In genomic region chr3:122907841-122908240, GRCm38 (mm10) we compare ENCODE assay signal across 44 mouse cellular contexts. TPM values are rescaled to one million over a fixed set of nuclear protein-coding genes. Genes with fewer than 3 reads are reported as not detected.
"Had no signal": no experiment of that assay in that cellular context is flagged by ENCODE, and none has a peak within 500 bp of the region (broad histone marks: within the 10 kb centered on the region; RNA-seq: fewer than 3 reads in every experiment).

No protein-coding gene starts in this region.

- H3K9me3 ChIP-seq: heart, embryonic 15.5 days; hindbrain, embryonic 13.5 days; kidney, embryonic 15.5 days; limb, embryonic 13.5 days; limb, embryonic 15.5 days; liver, embryonic 12.5 days had no signal

- H3K4me2 ChIP-seq: heart, embryonic 11.5 days; heart, embryonic 13.5 days; heart, embryonic 15.5 days; hindbrain, embryonic 13.5 days; kidney, embryonic 15.5 days; limb, embryonic 13.5 days; limb, embryonic 15.5 days; liver, embryonic 12.5 days had no signal

- H3K27me3 ChIP-seq: heart, embryonic 13.5 days; heart, embryonic 15.5 days; hindbrain, embryonic 13.5 days; kidney, embryonic 15.5 days; limb, embryonic 13.5 days; limb, embryonic 15.5 days; liver, embryonic 12.5 days had no signal

- H3K4me3 ChIP-seq: gastrocnemius, adult 2 months; heart, embryonic 13.5 days; heart, embryonic 15.5 days; hindbrain, embryonic 13.5 days; kidney, embryonic 15.5 days; limb, embryonic 13.5 days; limb, embryonic 15.5 days; liver, embryonic 12.5 days had no signal

- DNase-seq: gastrocnemius, adult 2 months; gastrocnemius, postnatal 10 days; gastrocnemius, postnatal 25 days; heart, adult 18-20 months; heart, postnatal 14 days; heart, postnatal 36 days; kidney, adult 11 months; kidney, adult 2 months; kidney, adult 9 months; kidney, postnatal 14 days; kidney, postnatal 36 days; layer of hippocampus, adult 9-11 months; layer of hippocampus, postnatal 36 days; left cerebral cortex, postnatal 4 days had no signal

- H3K9ac ChIP-seq: heart, embryonic 13.5 days; heart, embryonic 15.5 days; hindbrain, embryonic 13.5 days; kidney, embryonic 15.5 days; limb, embryonic 13.5 days; limb, embryonic 15.5 days; liver, embryonic 12.5 days; liver, embryonic 14.5 days had no signal

- H3K36me3 ChIP-seq: heart, embryonic 13.5 days; heart, embryonic 15.5 days; hindbrain, embryonic 13.5 days; kidney, embryonic 15.5 days; limb, embryonic 13.5 days; limb, embryonic 15.5 days; liver, embryonic 12.5 days had no signal

- H3K27ac ChIP-seq: gastrocnemius, adult 2 months; heart, embryonic 13.5 days; heart, embryonic 15.5 days; hindbrain, embryonic 13.5 days; hindbrain, postnatal 0 days; kidney, embryonic 15.5 days; kidney, postnatal 0 days; limb, embryonic 13.5 days; limb, embryonic 15.5 days; liver, embryonic 12.5 days; liver, embryonic 14.5 days had no signal

- H3K4me1 ChIP-seq: heart, embryonic 13.5 days; heart, embryonic 15.5 days; hindbrain, embryonic 13.5 days; kidney, embryonic 15.5 days; limb, embryonic 13.5 days; limb, embryonic 15.5 days; liver, embryonic 12.5 days had no signal

- ATAC-seq: hindbrain, postnatal 0 days; intestine, embryonic 16.5 days; liver, embryonic 12.5 days had no signal

RNA-seq across cellular contexts. Expression of gene Gm10959, which starts 11.3 kb away (rescaled TPM):
- total RNA-seq: gastrocnemius, adult 2 months; gastrocnemius, postnatal 10 days; gastrocnemius, postnatal 25 days; gastrocnemius, postnatal 4 days; granulocyte monocyte progenitor cell, adult 5-6 weeks; heart, adult 18-20 months; heart, adult 8-10 months; heart, postnatal 14 days; heart, postnatal 36 days; hematopoietic stem cell, adult 5-6 weeks; hindbrain, postnatal 0 days; layer of hippocampus, adult 18-20 months; layer of hippocampus, adult 8-10 months; layer of hippocampus, postnatal 14 days; layer of hippocampus, postnatal 36 days; left cerebral cortex, adult 18-20 months; left cerebral cortex, adult 8-10 months; left cerebral cortex, postnatal 10 days; left cerebral cortex, postnatal 25 days; left cerebral cortex, postnatal 4 days; liver, adult 2 months had no signal
- polyA plus RNA-seq: heart, embryonic 11.5 days; heart, embryonic 13.5 days; heart, embryonic 15.5 days; heart, postnatal 0 days; hindbrain, embryonic 11.5 days; hindbrain, embryonic 13.5 days; hindbrain, postnatal 0 days; intestine, embryonic 14.5 days; intestine, embryonic 16.5 days; kidney, adult 2 months; kidney, embryonic 15.5 days; kidney, postnatal 0 days; large intestine, adult 2 months; limb, embryonic 11.5 days; limb, embryonic 13.5 days; limb, embryonic 15.5 days; liver, adult 2 months; liver, embryonic 12.5 days; liver, embryonic 14.5 days; liver, embryonic 16.5 days had no signal

RNA-seq across cellular contexts. Expression of gene Fabp2, which starts 13.0 kb away (rescaled TPM):
- total RNA-seq: gastrocnemius, adult 2 months; gastrocnemius, postnatal 10 days; gastrocnemius, postnatal 25 days; gastrocnemius, postnatal 4 days; granulocyte monocyte progenitor cell, adult 5-6 weeks; heart, adult 18-20 months; heart, adult 8-10 months; heart, postnatal 14 days; heart, postnatal 36 days; hematopoietic stem cell, adult 5-6 weeks; hindbrain, postnatal 0 days; layer of hippocampus, adult 18-20 months; layer of hippocampus, adult 8-10 months; layer of hippocampus, postnatal 14 days; layer of hippocampus, postnatal 36 days; left cerebral cortex, adult 18-20 months; left cerebral cortex, adult 8-10 months; left cerebral cortex, postnatal 10 days; left cerebral cortex, postnatal 25 days; left cerebral cortex, postnatal 4 days had no signal
- polyA plus RNA-seq: heart, embryonic 13.5 days; heart, postnatal 0 days; hindbrain, embryonic 11.5 days; hindbrain, embryonic 13.5 days; hindbrain, postnatal 0 days; kidney, adult 2 months; limb, embryonic 11.5 days; limb, embryonic 15.5 days had no signal
